Mouse (Mus musculus) embryonic facial prominence, embryonic 11.5 days (tissue): Measurements from ENCODE around the gene Necab3. TPM values are rescaled to one million over a fixed set of nuclear protein-coding genes. Genes with fewer than 3 reads are reported as not detected.

ENCODE experiments used
- ATAC-seq: fragments of 200-750 bp; cut with Nextera tagmentation; replicated peaks from 2 replicates; pipeline ENCODE4 v1.8.0; 2017; ENCODE audit warnings: low read depth; ENCODE audit not compliant: insufficient number of reproducible peaks, low FRiP score, low TSS enrichment
- DNase-seq: peaks from one replicate; pipeline ENCODE4 v3.0.0-alpha.2; 2015; ENCODE audit warnings: low spot score
- H3K27ac ChIP-seq: fragments of 300-500 bp; sonication (generic); replicated peaks from 2 replicates; pipeline ENCODE4 v1.5.1; 2014; ENCODE audit warnings: mild to moderate bottlenecking, low read depth, low read length, control low read depth
- H3K27me3 ChIP-seq: fragments of 300-500 bp; sonication (generic); 2 replicates; pipeline ENCODE4 v1.6.1; 2014; ENCODE audit warnings: mild to moderate bottlenecking, low read length, moderate library complexity, mixed read lengths; ENCODE audit not compliant: control insufficient read depth, insufficient read depth
- H3K36me3 ChIP-seq: fragments of 300-500 bp; sonication (generic); replicated peaks from 2 replicates; pipeline ENCODE4 v1.6.1; 2014; ENCODE audit warnings: low read depth, mild to moderate bottlenecking, low read length, moderate library complexity, mixed read lengths; ENCODE audit not compliant: control insufficient read depth, insufficient read depth
- H3K4me1 ChIP-seq: fragments of 300-500 bp; sonication (generic); 2 replicates; pipeline ENCODE4 v1.6.1; 2014; ENCODE audit warnings: low read length, mixed read lengths; ENCODE audit not compliant: control insufficient read depth, insufficient read depth
- H3K4me2 ChIP-seq: fragments of 300-500 bp; sonication (generic); 2 replicates; pipeline ENCODE4 v1.6.1; 2014; ENCODE audit warnings: low read depth, mild to moderate bottlenecking, control low read depth, low read length, moderate library complexity
- H3K4me3 ChIP-seq: fragments of 300-500 bp; sonication (generic); 2 replicates; pipeline ENCODE4 v1.5.1; 2014; ENCODE audit warnings: low read depth, low read length, control low read depth
- H3K9ac ChIP-seq: fragments of 300-500 bp; sonication (generic); replicated peaks from 2 replicates; pipeline ENCODE4 v1.6.1; 2014; ENCODE audit warnings: mild to moderate bottlenecking, control low read depth, low read length
- H3K9me3 ChIP-seq: fragments of 300-500 bp; sonication (generic); replicated peaks from 2 replicates; pipeline ENCODE4 v1.6.1; 2016; ENCODE audit warnings: mild to moderate bottlenecking, low read length, inconsistent platforms, mixed read lengths; ENCODE audit not compliant: control insufficient read depth
- WGBS: fragments of 180-500 bp; shearing (Covaris S2); extraction: QIAGEN DNeasy Blood & Tissue Kit; methylation state at CpG from one replicate; pipeline ENCODE4 v1.1.7; 2014; 5-methylcytosine and 5-hydroxymethylcytosine counted together
- polyA plus RNA-seq: library from polyadenylated mRNA; unstranded; fragments of >200 nt; fragmentation: Nextera tagmentation; extraction: Ambion mirVana; gene quantifications from 2 replicates; pipeline ENCODE4 v1.2.1, GENCODE M21; 2014

The Necab3 gene
- polyA plus RNA-seq, 1 experiment from 2014 or later: 1.7 TPM

GRCm38 (mm10) chr2:154549127-154549885, 9.4 kb downstream of the Necab3 start:
- Histone ChIP-seq H3K9me3 (no peaks in the 10 kb centered on the region), H3K9ac (peak overlapping the region; percentile 62), H3K4me2 (peak overlapping the region; percentile 91), H3K4me3 (peak overlapping the region; percentile 38), H3K36me3 (no peaks in the 10 kb centered on the region), H3K27ac (no peak overlapping the region), H3K4me1 (peaks cover 4% of the 10 kb centered on the region; the same call in 1 of the 2 replicates), H3K27me3 (peaks cover 3% of the 10 kb centered on the region)
- 3% methylated on average over 44 of the region's 48 CpGs for WGBS
- ATAC-seq (peak; percentile 24), DNase-seq (peak; percentile 87)

GRCm38 (mm10) chr2:154548688-154549087, 10.0 kb downstream of the Necab3 start:
- Histone ChIP-seq H3K4me3 (no peak overlapping the region), H3K4me1 (peaks cover 4% of the 10 kb centered on the region; the same call in 1 of the 2 replicates), H3K9ac (peak overlapping the region; percentile 62; the same call in 1 of the 2 replicates), H3K9me3 (no peaks in the 10 kb centered on the region), H3K4me2 (no peak overlapping the region), H3K27me3 (peaks cover 3% of the 10 kb centered on the region), H3K27ac (no peak overlapping the region), H3K36me3 (no peaks in the 10 kb centered on the region)
- ATAC-seq: no peak
- DNase-seq: no peak
- WGBS: 45% methylated on average over 3 of the region's 3 CpGs

GRCm38 (mm10) chr2:154546711-154547110, 12.0 kb downstream of the Necab3 start, which contains the start of gene 1700003F12Rik:
1700003F12Rik (plus strand) TSS chr2:154547085.
- DNase-seq (no peak), ATAC-seq (no peak)
- Histone ChIP-seq H3K9me3 (no peaks in the 10 kb centered on the region), H3K27me3 (no peaks in the 10 kb centered on the region; the same call in 1 of the 2 replicates), H3K9ac (no peak within 1 kb of the TSS), H3K27ac (no peak within 1 kb of the TSS), H3K36me3 (no peaks in the 10 kb centered on the region), H3K4me3 (no peak within 1 kb of the TSS), H3K4me2 (no peak within 1 kb of the TSS), H3K4me1 (peaks cover 2% of the 10 kb centered on the region; the same call in 1 of the 2 replicates)
- WGBS: 83% methylated on average over 10 of the region's 10 CpGs

GRCm38 (mm10) chr2:154543567-154544347, 14.9 kb downstream of the Necab3 start:
- no peaks in the 10 kb centered on the region for H3K9me3 ChIP-seq
- H3K4me3 ChIP-seq: no peak overlapping the region
- no peaks in the 10 kb centered on the region for H3K36me3 ChIP-seq
- H3K4me2 ChIP-seq: no peak overlapping the region
- H3K27me3 ChIP-seq: no peaks in the 10 kb centered on the region; the same call in 1 of the 2 replicates
- no peaks in the 10 kb centered on the region for H3K4me1 ChIP-seq
- H3K27ac ChIP-seq: no peak overlapping the region
- DNase-seq (no peak), ATAC-seq (no peak)
- 87% methylated on average over 9 of the region's 9 CpGs for WGBS
- H3K9ac ChIP-seq: no peak overlapping the region

GRCm38 (mm10) chr2:154541630-154542029, 17.1 kb downstream of the Necab3 start:
- no peak overlapping the region for H3K4me2 ChIP-seq
- no peak overlapping the region for H3K27ac ChIP-seq
- WGBS: 83% methylated on average over 2 of the region's 2 CpGs
- no peaks in the 10 kb centered on the region for H3K9me3 ChIP-seq
- DNase-seq: no peak
- no peak for ATAC-seq
- H3K4me1 ChIP-seq: no peaks in the 10 kb centered on the region
- no peak overlapping the region for H3K9ac ChIP-seq
- H3K36me3 ChIP-seq: no peaks in the 10 kb centered on the region; the same call in 1 of the 2 replicates
- H3K27me3 ChIP-seq: no peaks in the 10 kb centered on the region; the same call in 1 of the 2 replicates
- no peak overlapping the region for H3K4me3 ChIP-seq

GRCm38 (mm10) chr2:154539720-154540119, 19.0 kb downstream of the Necab3 start:
- Histone ChIP-seq H3K9ac (no peak overlapping the region), H3K27ac (no peak overlapping the region), H3K36me3 (peaks cover 7% of the 10 kb centered on the region; the same call in 1 of the 2 replicates), H3K9me3 (no peaks in the 10 kb centered on the region), H3K4me3 (no peak overlapping the region), H3K4me1 (no peaks in the 10 kb centered on the region), H3K27me3 (no peaks in the 10 kb centered on the region; the same call in 1 of the 2 replicates), H3K4me2 (no peak overlapping the region)
- DNase-seq (peak; percentile 38), ATAC-seq (no peak)
- WGBS: 81% methylated on average over 3 of the region's 3 CpGs

GRCm38 (mm10) chr2:154538710-154539109, 20.0 kb downstream of the Necab3 start:
- H3K27ac ChIP-seq: no peak overlapping the region
- H3K27me3 ChIP-seq: no peaks in the 10 kb centered on the region
- H3K4me3 ChIP-seq: no peak overlapping the region
- H3K4me2 ChIP-seq: no peak overlapping the region
- no peak overlapping the region for H3K9ac ChIP-seq
- peaks cover 8% of the 10 kb centered on the region; the same call in 1 of the 2 replicates for H3K36me3 ChIP-seq
- no peaks in the 10 kb centered on the region for H3K4me1 ChIP-seq
- no peaks in the 10 kb centered on the region for H3K9me3 ChIP-seq
- 72% methylated on average over 3 of the region's 3 CpGs for WGBS
- no peak for DNase-seq
- no peak for ATAC-seq
